Mouse (Mus musculus) ES-Bruce4 (cell line): ENCODE measurements at regions not wholly inside any gene's neighbourhood (a gene's known extent, or its start where the extent isn't known, plus 50 kb on each side); places are given as distances from the start of the nearest gene placed in this dataset.

ENCODE experiments used
- H3K27ac ChIP-seq: 2 replicates; pipeline ENCODE4 v1.5.1; 2012; ENCODE audit warnings: low read length, inconsistent platforms; ENCODE audit not compliant: insufficient read depth
- H3K27me3 ChIP-seq: 2 replicates; pipeline ENCODE4 v1.6.1; 2012; ENCODE audit warnings: mild to moderate bottlenecking, low read length, inconsistent platforms; ENCODE audit not compliant: control insufficient read depth, poor library complexity, insufficient read depth, severe bottlenecking
- H3K36me3 ChIP-seq: 2 replicates; pipeline ENCODE4 v1.6.1; 2012; ENCODE audit warnings: inconsistent platforms, mild to moderate bottlenecking, low read length, moderate library complexity; ENCODE audit not compliant: control insufficient read depth, poor library complexity, insufficient read depth, severe bottlenecking
- H3K4me1 ChIP-seq: one replicate; pipeline ENCODE4 v1.8.1; 2011; ENCODE audit warnings: low read length; ENCODE audit not compliant: control insufficient read depth, insufficient read depth
- H3K4me3 ChIP-seq: 2 replicates; pipeline ENCODE4 v1.5.1; 2011; ENCODE audit warnings: low read depth, mild to moderate bottlenecking, low read length
- H3K9ac ChIP-seq: 2 replicates; pipeline ENCODE4 v1.6.1; 2012; ENCODE audit warnings: low read depth, mild to moderate bottlenecking, inconsistent platforms; ENCODE audit not compliant: poor library complexity, severe bottlenecking
- H3K9me3 ChIP-seq: replicated peaks from 2 replicates; pipeline ENCODE4 v1.6.1; 2012; ENCODE audit warnings: mild to moderate bottlenecking, low read length, inconsistent platforms; ENCODE audit not compliant: control insufficient read depth, poor library complexity, insufficient read depth, severe bottlenecking
- CTCF ChIP-seq: IDR thresholded peaks from one replicate; pipeline ENCODE4 v1.8.1; 2011; ENCODE audit warnings: low read depth, low read length
- EP300 ChIP-seq: IDR thresholded peaks from 2 replicates; pipeline ENCODE4 v1.6.1; 2011; ENCODE audit warnings: low read depth, low read length; ENCODE audit not compliant: insufficient read depth
- POLR2A ChIP-seq: IDR thresholded peaks from one replicate; pipeline ENCODE4 v1.8.1; 2011; ENCODE audit warnings: low read length; ENCODE audit not compliant: insufficient read depth

- Histone ChIP-seq H3K27me3 (no peaks in the 10 kb centered on the region; the same call in 1 of the 2 replicates), H3K9ac (no peak overlapping the region), H3K9me3 (no peaks in the 10 kb centered on the region), H3K4me1 (no peaks in the 10 kb centered on the region), H3K27ac (no peak overlapping the region), H3K4me3 (no peak overlapping the region), H3K36me3 (no peaks in the 10 kb centered on the region)
- TF ChIP-seq CTCF: no peak
- no peak for TF ChIP-seq POLR2A
- TF ChIP-seq EP300: no peak
Observed at GRCm38 (mm10) chr12:98106789-98107684, 152.2 kb downstream of the Galc start.

DNA sequence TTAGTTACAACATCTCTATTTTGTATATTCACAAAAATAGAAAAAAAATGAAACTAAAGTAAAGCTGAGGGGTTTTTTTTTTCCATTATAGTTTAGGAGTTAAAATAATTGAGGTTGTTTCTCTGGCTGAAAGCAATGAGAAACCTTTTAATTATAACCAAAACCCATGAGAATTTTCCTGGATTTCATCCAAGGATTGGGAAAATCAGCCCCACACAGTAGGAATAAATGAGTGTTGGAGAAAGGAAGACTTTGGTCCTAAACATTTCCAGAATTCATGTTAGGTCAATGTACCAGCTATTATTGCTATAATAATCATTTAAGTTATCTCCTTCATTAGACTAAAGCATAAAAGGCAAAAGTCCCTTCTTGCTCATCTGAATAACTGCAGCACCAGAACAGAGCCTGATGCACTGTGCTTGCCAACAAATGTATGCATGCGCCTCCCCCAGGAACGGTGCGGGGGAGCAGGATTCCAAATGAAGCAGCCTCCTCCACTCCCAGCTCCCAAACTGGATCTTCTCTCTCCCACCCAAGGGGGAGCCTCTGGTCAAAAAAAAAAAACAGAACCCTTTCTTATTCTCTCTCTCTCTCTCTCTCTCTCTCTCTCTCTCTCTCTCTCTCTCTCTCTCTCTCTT, 153.0 kb downstream of the Galc start:
- no peaks in the 10 kb centered on the region for H3K9me3 ChIP-seq
- no peak overlapping the region for H3K9ac ChIP-seq
- no peak for TF ChIP-seq CTCF
- TF ChIP-seq EP300: no peak
- TF ChIP-seq POLR2A: no peak
- H3K27me3 ChIP-seq: no peaks in the 10 kb centered on the region; the same call in 1 of the 2 replicates
- H3K27ac ChIP-seq: no peak overlapping the region
- no peak overlapping the region for H3K4me3 ChIP-seq
- no peaks in the 10 kb centered on the region for H3K36me3 ChIP-seq
- H3K4me1 ChIP-seq: no peaks in the 10 kb centered on the region

DNA sequence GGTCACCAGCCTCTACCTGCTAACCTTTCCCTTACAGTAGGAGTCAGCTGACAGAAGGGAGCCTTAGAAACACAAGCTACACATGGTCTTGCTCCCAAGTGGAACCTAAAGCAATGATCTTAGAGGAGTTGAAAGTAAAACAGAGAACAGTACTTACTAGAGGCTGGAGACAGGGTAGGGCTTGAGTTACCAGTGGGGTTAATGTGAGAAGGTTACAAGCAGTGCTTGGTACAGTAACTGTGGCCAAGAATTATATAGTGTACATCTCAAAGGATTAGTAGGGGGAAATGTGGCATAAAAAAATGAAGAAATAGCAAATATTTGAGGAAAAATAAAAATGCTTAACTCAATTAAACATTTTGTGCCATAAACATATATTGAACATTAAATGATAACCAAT, 153.5 kb downstream of the Galc start:
- Histone ChIP-seq H3K4me1 (no peaks in the 10 kb centered on the region), H3K9ac (no peak overlapping the region), H3K27me3 (no peaks in the 10 kb centered on the region; the same call in 1 of the 2 replicates), H3K4me3 (no peak overlapping the region), H3K36me3 (no peaks in the 10 kb centered on the region), H3K27ac (no peak overlapping the region), H3K9me3 (no peaks in the 10 kb centered on the region)
- no peak for TF ChIP-seq EP300
- TF ChIP-seq POLR2A: no peak

DNA sequence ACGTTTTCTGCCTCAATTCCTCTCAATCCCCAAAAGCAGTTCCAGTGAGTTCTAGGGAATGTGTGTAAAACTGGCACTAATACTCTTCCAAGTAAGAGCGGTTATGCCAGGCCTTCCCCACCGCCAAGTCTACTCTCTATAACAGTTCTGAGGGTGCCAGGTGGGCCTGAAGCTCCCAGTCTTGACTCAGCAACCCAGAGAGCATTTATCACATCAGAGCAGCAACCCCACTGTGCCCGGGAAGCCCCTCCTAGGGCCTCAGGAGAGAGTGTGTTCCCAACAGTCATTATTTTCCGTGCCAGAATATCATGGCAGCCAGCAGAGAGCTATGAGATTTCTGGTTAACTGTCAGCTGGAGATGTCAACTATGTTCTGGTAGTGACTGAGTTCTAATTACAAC, 169.1 kb downstream of the Galc start:
- no peaks in the 10 kb centered on the region for H3K36me3 ChIP-seq
- H3K9ac ChIP-seq: no peak overlapping the region
- TF ChIP-seq CTCF: no peak
- TF ChIP-seq EP300: no peak
- TF ChIP-seq POLR2A: no peak
- no peak overlapping the region for H3K27ac ChIP-seq
- H3K27me3 ChIP-seq: no peaks in the 10 kb centered on the region
- no peak overlapping the region for H3K4me3 ChIP-seq
- no peaks in the 10 kb centered on the region for H3K9me3 ChIP-seq
- no peaks in the 10 kb centered on the region for H3K4me1 ChIP-seq

DNA sequence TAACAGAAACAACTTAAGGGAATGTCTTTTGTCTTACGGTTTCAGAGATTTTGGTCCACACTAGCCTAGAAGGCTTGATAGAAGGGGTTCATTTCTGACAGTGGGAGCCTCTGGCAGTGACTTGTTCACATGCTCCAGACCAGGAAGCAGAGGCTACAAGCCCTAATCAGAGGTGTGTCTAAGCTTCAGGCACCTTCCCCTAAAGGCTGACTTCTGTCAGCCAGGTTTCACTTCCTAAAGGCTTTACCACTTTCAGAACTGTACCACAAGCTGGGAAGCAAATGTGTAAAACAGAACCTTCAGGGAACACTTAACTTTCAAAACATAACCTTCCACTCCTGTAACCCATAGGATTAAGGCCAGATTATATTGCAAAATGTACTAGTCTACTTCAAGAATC, 180.9 kb downstream of the Galc start:
- no peak overlapping the region for H3K27ac ChIP-seq
- no peak overlapping the region for H3K9ac ChIP-seq
- no peaks in the 10 kb centered on the region for H3K27me3 ChIP-seq
- TF ChIP-seq EP300 (no peak), POLR2A (no peak), CTCF (no peak)
- H3K4me3 ChIP-seq: no peak overlapping the region
- no peaks in the 10 kb centered on the region for H3K36me3 ChIP-seq
- no peaks in the 10 kb centered on the region for H3K4me1 ChIP-seq
- no peaks in the 10 kb centered on the region for H3K9me3 ChIP-seq

- H3K36me3 ChIP-seq: no peaks in the 10 kb centered on the region
- H3K27ac ChIP-seq: no peak overlapping the region
- no peak overlapping the region for H3K4me3 ChIP-seq
- H3K4me1 ChIP-seq: no peaks in the 10 kb centered on the region
- H3K27me3 ChIP-seq: no peaks in the 10 kb centered on the region
- no peak overlapping the region for H3K9ac ChIP-seq
- H3K9me3 ChIP-seq: no peaks in the 10 kb centered on the region
- TF ChIP-seq CTCF: no peak
- no peak for TF ChIP-seq POLR2A
- TF ChIP-seq EP300: no peak
Observed at GRCm38 (mm10) chr12:98075580-98075979, 183.7 kb downstream of the Galc start.
